Mouse (Mus musculus): ENCODE data around the gene Six5.

DNA sequence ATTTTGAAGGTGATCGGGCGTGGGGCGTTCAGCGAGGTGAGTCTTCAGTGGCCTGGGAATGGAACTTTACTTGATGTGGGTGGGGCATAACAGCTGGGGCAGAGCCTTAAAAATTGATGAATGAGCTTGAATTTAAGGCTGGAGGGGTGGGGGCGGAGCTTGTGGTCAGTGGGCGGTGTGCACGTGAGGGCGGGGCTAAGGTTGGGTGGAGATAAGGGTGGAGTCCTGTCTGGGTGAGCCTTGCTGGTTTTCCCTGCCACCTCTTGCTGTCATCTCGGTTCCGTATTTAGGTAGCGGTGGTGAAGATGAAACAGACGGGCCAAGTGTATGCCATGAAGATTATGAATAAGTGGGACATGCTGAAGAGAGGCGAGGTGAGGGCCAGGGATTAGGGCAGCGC, 8.4 kb upstream of the Six5 start:
- TF ChIP-seq CTCF (IDR thresholded peaks at IDR 0.05; ENCODE audit: control insufficient read depth, insufficient read depth, insufficient read length) (no peak), MYOG (IDR thresholded peaks at IDR 0.05; ENCODE audit: control insufficient read depth, extremely low read depth, insufficient read length) (no peak), FOSL1 (IDR thresholded peaks at IDR 0.05; ENCODE audit: insufficient read depth, low read length, poor library complexity, severe bottlenecking) (no peak)
